Mouse (Mus musculus) urinary bladder, postnatal 4 days (tissue): ENCODE measurements around the gene Gm6588.
A peak's percentile ranks its signal among the peaks of the same experiment; 100 is the strongest.

Experiments
- DNase-seq, 2 experiments: peaks; one replicate each; pipeline ENCODE4 v3.0.0; 2021 to 2022; ENCODE audit warnings: low spot score in 2 of 2

Gm6588 gene

GRCm38 (mm10) chr5:112470144-112470543 lies 20.9 kb downstream of the Gm6588 start:
- DNase-seq: no peak

DNA sequence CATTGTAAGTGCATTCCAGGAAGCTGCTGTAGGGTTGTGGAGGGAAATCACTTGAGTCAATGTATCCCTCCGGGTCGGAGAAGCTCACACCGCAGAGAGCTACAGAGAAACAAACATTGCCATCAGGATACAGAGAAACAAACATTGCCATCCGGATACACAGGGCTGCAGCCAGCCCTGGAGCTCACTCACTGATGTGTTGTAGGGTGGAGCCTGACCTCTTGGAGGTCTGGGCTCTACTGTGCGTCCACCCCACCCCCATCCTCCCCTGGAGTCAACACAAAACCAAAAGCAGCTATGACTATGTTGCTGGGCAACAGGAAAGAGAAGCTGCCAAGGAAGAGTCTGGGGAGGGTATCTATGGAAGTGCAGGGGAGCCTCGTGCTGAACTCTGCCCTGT lies 24.2 kb downstream of the Gm6588 start:
- DNase-seq: no peak

DNA sequence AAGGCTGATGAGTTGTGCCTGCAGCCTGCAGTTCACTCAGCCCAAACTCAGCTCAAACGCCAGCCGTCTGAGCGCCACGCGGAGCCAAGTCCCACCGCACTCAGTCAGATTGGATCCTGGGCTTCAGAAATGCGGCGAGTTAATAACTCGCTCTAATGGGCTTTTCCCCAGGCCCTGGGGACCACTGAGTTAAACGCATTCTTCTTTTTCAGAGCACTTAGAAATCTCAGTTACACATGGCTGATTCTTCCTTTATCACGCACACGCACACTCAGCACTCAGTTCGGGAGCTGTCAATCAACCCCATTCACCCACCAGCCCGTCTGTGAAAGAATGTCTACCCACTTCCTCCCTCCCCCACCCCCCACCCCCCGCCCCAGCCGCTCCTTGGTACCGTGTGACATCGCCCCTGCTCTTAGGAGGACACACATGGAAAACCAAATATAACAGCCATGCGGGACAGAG lies 32.8 kb downstream of the Gm6588 start:
- no peak for DNase-seq

GRCm38 (mm10) chr5:112482551-112482950 lies 33.3 kb downstream of the Gm6588 start:
- DNase-seq: no peak

DNA sequence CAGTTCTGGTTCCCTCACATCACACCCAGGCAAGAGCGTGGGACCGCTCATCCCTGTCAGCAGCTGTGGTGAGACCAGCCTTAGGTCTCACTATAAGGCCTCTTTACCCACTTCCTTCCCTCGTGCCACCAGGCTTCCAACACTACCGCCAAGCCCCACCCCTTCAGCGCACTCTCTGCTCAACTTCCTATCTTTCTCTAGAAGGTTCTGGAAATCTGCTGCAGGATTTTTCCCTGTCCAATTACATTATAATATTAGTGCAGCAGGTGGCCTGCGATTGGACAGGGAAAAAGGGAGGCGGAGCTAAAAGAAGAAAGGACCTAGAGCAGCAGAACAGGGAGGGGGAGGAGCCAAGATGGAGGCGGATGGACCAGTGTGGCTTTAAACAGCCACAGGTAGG lies 33.8 kb downstream of the Gm6588 start:
- DNase-seq: no peak

DNA sequence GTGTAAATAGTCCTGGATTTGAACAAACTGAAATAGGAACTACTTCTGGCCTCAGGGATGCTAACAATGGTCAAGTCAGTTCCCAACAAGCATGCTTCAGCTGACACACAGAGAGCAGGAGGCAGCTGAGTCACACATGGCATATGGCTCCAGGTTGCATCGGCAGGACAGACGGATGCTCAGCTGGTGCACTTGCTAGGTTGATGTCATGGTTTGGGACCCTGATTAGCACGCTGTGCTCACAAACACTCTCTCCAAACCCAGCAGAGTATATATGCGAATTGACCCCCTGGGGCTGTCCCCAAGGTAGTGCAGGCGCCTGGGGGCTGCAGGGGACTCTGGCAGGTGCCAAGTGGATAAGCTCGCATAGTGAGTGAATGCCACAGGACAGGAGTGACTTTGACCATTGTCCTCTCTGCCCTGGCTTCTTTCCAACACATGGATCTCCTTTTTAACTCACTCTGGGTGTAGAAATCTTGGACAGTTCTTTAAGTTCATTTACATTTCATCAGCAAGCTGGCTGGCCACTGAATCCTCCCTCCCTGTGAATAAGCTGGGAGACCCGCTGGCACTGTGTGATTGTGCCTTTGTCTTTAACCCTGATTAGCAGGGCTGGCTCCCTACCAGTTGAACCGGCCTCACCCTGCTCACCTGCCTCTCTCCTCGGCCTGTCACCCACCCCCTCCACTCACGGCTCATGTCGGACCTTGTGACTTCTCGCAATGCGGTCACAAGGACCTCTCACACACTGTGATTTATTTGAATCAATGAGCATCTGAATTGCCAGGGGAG lies 35.9 kb downstream of the Gm6588 start:
- DNase-seq: no peak

- DNase-seq: no peak
Observed at GRCm38 (mm10) chr5:112486415-112486814, 37.2 kb downstream of the Gm6588 start.

GRCm38 (mm10) chr5:112487504-112487903 lies 38.3 kb downstream of the Gm6588 start:
- DNase-seq: no peak

GRCm38 (mm10) chr5:112488101-112488776 lies 39.0 kb downstream of the Gm6588 start:
- no peak for DNase-seq

DNA sequence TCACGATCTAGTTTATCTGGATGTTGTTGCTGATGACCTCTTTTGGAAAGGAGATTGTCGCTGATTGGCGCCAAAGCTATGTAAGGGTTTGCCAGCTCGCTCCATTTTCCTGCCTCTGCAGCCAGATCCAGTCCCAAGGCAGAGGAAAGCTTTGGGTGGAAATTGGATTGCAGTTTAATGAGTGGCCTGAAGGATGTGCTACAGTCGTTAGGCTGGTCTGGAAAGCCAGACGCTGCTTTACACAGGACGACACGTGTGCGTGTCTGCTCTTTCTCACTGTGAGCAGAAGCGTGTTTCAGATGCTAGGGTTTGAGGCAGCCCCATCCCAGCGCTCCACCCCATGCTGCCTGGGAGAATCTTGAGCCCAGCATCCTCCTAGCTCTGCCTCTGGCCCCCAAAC lies 42.3 kb downstream of the Gm6588 start:
- DNase-seq: no peak

DNA sequence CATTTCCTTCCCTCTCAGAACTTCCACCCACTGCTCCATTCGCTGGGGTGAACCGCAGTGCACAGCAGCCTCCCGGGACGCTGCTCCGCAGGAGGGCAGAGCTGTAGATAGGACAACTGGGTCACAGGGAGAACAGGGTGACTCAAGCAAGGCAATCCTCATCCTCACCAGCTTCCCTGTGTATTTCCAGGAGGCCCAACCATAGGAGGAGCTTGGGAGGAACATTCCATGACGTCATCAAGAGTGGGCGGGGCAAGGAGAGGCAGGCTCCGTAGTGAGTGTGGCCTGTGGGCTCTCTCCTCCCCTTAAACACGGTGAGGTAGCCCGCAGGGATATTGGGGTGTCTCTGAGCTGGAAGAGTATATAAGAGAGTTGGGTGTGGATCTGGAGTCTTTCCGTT lies 44.3 kb downstream of the Gm6588 start:
- DNase-seq: peak in 1 of 2 experiments; percentile 68

GRCm38 (mm10) chr5:112496753-112497369 lies 47.6 kb downstream of the Gm6588 start:
- no peak for DNase-seq

DNA sequence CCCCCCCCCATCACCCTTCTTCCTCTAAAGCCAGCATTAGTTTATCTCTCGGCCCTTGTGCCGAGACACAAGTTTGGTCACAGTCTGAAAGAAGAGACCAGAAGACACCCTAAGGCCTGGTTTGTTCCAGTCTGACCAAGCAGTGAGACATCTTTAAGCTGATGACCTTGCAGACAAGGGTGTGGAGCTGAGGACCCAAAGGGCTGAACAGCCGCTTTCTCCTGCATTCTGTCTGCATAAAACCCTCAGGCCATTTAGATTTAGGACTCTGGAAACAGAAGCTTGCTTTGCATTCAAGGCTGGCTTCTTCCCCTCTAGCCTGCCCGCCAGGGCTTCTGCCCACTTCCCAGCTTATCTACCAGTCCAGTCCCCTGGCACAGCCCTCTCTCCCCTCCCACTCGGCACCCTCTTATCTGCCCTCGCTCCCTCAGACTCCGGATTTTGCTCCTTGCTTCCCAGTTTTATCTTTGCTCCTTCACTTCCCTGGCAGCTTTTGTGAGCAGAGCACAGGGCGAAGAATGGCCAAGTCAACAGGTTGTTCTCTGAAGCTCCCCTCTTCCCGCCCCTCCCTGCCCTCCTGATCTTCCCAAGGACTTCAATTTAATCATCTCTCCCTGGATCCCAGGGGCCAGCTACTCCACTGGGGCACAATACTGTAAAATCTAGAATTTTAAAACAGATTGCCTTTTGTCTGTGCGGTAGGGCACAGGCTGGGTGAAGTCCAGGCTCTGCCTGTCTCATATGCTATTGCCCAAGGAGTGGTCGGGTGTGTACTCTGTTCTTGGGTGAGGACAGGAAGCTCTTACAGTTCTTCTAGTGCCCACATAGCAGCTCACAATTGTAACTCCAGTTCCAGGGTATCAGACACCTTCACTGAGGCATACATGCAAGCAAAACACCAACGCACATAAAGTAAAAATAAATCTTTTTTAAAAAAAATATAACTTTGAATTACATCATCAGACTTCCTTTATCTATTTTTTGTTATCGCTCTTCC lies 50.0 kb downstream of the Gm6588 start:
- no peak for DNase-seq

GRCm38 (mm10) chr5:112499918-112500682 lies 50.9 kb downstream of the Gm6588 start:
- DNase-seq: no peak
